ENCODE assay signal across 14 mouse cellular contexts in the genomic region with DNA sequence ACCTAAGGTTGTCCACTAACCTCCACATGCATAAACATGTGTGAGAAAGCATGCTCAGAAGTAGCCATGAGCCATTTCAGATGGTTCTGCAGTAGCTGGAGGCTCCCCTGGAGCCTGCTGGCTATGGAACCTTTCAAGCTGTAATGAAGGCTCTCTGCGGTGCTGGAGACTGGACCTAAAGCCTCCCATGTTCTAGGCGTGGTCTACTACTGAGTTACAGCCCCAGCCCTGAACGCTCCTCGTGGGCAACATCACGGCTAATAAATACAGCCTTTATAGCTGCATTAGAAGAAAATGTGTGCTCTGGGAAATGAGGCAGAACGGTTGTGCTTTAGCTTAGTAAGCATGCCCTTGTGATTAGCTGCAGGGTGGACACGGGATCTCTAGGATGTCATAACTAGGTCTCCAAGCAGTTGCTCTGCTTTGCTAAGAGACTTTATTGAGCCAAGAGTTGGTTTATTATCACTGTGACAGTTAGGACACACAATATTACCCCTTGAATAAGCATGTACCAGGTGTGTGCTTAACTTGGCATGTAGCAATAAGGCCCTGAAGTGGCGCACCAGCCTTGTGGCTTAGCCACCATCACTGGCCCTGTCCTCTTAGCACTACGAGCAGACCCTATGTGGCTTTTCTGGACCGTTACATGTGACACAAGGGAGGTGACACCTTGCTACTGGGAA.
DNase-seq lines count a peak whose midpoint lies in the region; ATAC-seq and TF ChIP-seq lines count a peak whose summit lies in the region.
"Had no signal": no experiment of that assay in that cellular context is flagged by ENCODE, and none has a peak within 500 bp of the region (broad histone marks: within the 10 kb centered on the region; RNA-seq: fewer than 3 reads in every experiment).

No protein-coding gene starts in this region.

- H3K36me3 ChIP-seq in heart, adult 2 months (ENCODE audit: control insufficient read depth, insufficient read depth, low read length): peaks cover 6% of the 10 kb centered on the region
- no peaks in the 10 kb centered on the region for H3K36me3 ChIP-seq in kidney, embryonic 15.5 days
- H3K36me3 ChIP-seq in liver, postnatal 0 days (replicated peaks; ENCODE audit: insufficient read depth, low read length): peaks cover 26% of the 10 kb centered on the region; the same call in 1 of the 2 replicates
- H3K36me3 ChIP-seq: midbrain, embryonic 13.5 days had no signal

- no peak for TF ChIP-seq EP300 in heart, adult 2 months (IDR thresholded peaks at IDR 0.05; ENCODE audit: insufficient read depth, low read depth, low read length)
- TF ChIP-seq EP300 in liver, postnatal 0 days (IDR thresholded peaks at IDR 0.05; ENCODE audit: low read depth): no peak

- 72% methylated on average over 10 of the region's 10 CpGs for WGBS in heart, adult 2 months
- WGBS in kidney, embryonic 15.5 days: 57% methylated on average over 10 of the region's 10 CpGs
- WGBS in bone marrow, adult 2 months: 44% methylated on average over 10 of the region's 10 CpGs
- WGBS in liver, postnatal 0 days (ENCODE audit: insufficient replicate concordance): 63% methylated on average over 10 of the region's 10 CpGs

- H3K4me1 ChIP-seq in heart, adult 2 months (ENCODE audit: control insufficient read depth, insufficient read depth, low read length): peaks cover 15% of the 10 kb centered on the region
- peaks cover 44% of the 10 kb centered on the region for H3K4me1 ChIP-seq in kidney, embryonic 15.5 days
- peaks cover 7% of the 10 kb centered on the region for H3K4me1 ChIP-seq in bone marrow, adult 2 months (ENCODE audit: control insufficient read depth, insufficient read depth, low read length)
- H3K4me1 ChIP-seq in liver, postnatal 0 days (ENCODE audit: insufficient read depth): peaks cover 17% of the 10 kb centered on the region; the same call in 1 of the 2 replicates
- H3K4me1 ChIP-seq: midbrain, embryonic 13.5 days had no signal

- H3K27ac ChIP-seq in heart, adult 2 months: peak overlapping the region; percentile 15; the same call in 1 of the 2 replicates
- peak overlapping the region; percentile 41; the same call in 1 of the 2 replicates for H3K27ac ChIP-seq in kidney, embryonic 15.5 days
- H3K27ac ChIP-seq in bone marrow, adult 2 months (ENCODE audit: control insufficient read depth, insufficient read depth, low read depth, low read length, poor library complexity): peak overlapping the region; percentile 66
- peak overlapping the region; percentile 44; the same call in 1 of the 2 replicates for H3K27ac ChIP-seq in liver, postnatal 0 days (ENCODE audit: low read depth)
- H3K27ac ChIP-seq: midbrain, embryonic 13.5 days had no signal

- ATAC-seq in kidney, embryonic 15.5 days (replicated peaks; ENCODE audit: low FRiP score): no peak
- no peak for ATAC-seq in liver, postnatal 0 days
- ATAC-seq in erythroid progenitor cell, adult 5-6 weeks (replicated peaks; ENCODE audit: low FRiP score, poor library complexity, severe bottlenecking): no peak
- ATAC-seq: forebrain, embryonic 16.5 days; midbrain, embryonic 13.5 days had no signal

- no peak overlapping the region for H3K4me2 ChIP-seq in kidney, embryonic 15.5 days
- no peak overlapping the region for H3K4me2 ChIP-seq in liver, postnatal 0 days (ENCODE audit: low read depth, low read length)
- H3K4me2 ChIP-seq: midbrain, embryonic 13.5 days had no signal

- H3K79me2 ChIP-seq in heart, adult 2 months (replicated peaks; ENCODE audit: control insufficient read depth, insufficient read depth, low read length): peaks cover 2% of the 10 kb centered on the region; the same call in 1 of the 2 replicates

- intact Hi-C loops in heart, adult 2 months (cut with DNase I): no loop called here
- intact Hi-C loops in heart, postnatal 25 days (cut with DNase I): no loop called here

- H3K4me3 ChIP-seq in heart, adult 2 months: no peak overlapping the region
- no peak overlapping the region for H3K4me3 ChIP-seq in kidney, embryonic 15.5 days (replicated peaks)
- H3K4me3 ChIP-seq in bone marrow, adult 2 months (replicated peaks; ENCODE audit: control insufficient read depth, low read depth, low read length): no peak overlapping the region
- no peak overlapping the region for H3K4me3 ChIP-seq in liver, postnatal 0 days (ENCODE audit: low read depth, low read length)
- H3K4me3 ChIP-seq: midbrain, embryonic 13.5 days had no signal

- H3K9ac ChIP-seq in heart, adult 2 months (ENCODE audit: low read depth, low read length): no peak overlapping the region
- no peak overlapping the region for H3K9ac ChIP-seq in kidney, embryonic 15.5 days
- H3K9ac ChIP-seq in liver, postnatal 0 days (replicated peaks): no peak overlapping the region
- H3K9ac ChIP-seq: midbrain, embryonic 13.5 days had no signal

- DNase-seq in heart, adult 2 months: no peak
- no peak for DNase-seq in heart, postnatal 25 days (ENCODE audit: low spot score)
- DNase-seq in kidney, adult 9 months: no peak
- no peak for DNase-seq in liver, postnatal 0 days
- DNase-seq in cerebellum, adult 11-12 months: no peak
- DNase-seq: adrenal gland, adult 2 months; gastrocnemius, postnatal 36 days; kidney, adult 18-20 months; retina, postnatal 1 day had no signal

- TF ChIP-seq POLR2A in heart, adult 2 months (IDR thresholded peaks at IDR 0.05; ENCODE audit: insufficient read depth, low read depth, low read length): no peak
- no peak for TF ChIP-seq POLR2A in bone marrow, adult 2 months (IDR thresholded peaks at IDR 0.05; ENCODE audit: borderline replicate concordance, control insufficient read depth, low read depth, low read length)

- no peaks in the 10 kb centered on the region for H3K9me3 ChIP-seq in kidney, embryonic 15.5 days (replicated peaks)
- H3K9me3 ChIP-seq in liver, postnatal 0 days (ENCODE audit: low read length): no peaks in the 10 kb centered on the region
- H3K9me3 ChIP-seq: midbrain, embryonic 13.5 days had no signal

- H3K27me3 ChIP-seq in heart, adult 2 months (ENCODE audit: control insufficient read depth, insufficient read depth, low read length): no peaks in the 10 kb centered on the region
- no peaks in the 10 kb centered on the region for H3K27me3 ChIP-seq in kidney, embryonic 15.5 days
- no peaks in the 10 kb centered on the region for H3K27me3 ChIP-seq in liver, postnatal 0 days (ENCODE audit: insufficient read depth, low read length)
- H3K27me3 ChIP-seq: midbrain, embryonic 13.5 days had no signal

- no peak for TF ChIP-seq CTCF in heart, adult 2 months (IDR thresholded peaks at IDR 0.05)
- TF ChIP-seq CTCF in bone marrow, adult 2 months (IDR thresholded peaks at IDR 0.05; ENCODE audit: control insufficient read depth, insufficient read depth, low read length): no peak
- TF ChIP-seq CTCF in liver, postnatal 0 days (IDR thresholded peaks at IDR 0.05; ENCODE audit: low read depth): no peak

Comparison
In these comparisons a context has a peak if more than half of its experiments do, and no peak if none do; other contexts are left out.
1. H3K27ac ChIP-seq: peak in every context shown above with its lines; median percentile 66 in bone marrow, adult 2 months; 44 in liver, postnatal 0 days; 41 in kidney, embryonic 15.5 days; 15 in heart, adult 2 months.